Mouse (Mus musculus) hindbrain, embryonic 10.5 days (tissue): ENCODE data around the gene Itpr2. TPM values are rescaled to one million over a fixed set of nuclear protein-coding genes. Genes with fewer than 3 reads are reported as not detected.

ENCODE experiments used
- DNase-seq: peaks from one replicate; pipeline ENCODE4 v3.0.0-alpha.2; 2017; ENCODE audit warnings: low spot score
- H3K27ac ChIP-seq: fragments of 300-500 bp; sonication (generic); 2 replicates; pipeline ENCODE4 v1.5.1; 2016; ENCODE audit warnings: mild to moderate bottlenecking, moderate library complexity
- H3K27me3 ChIP-seq: fragments of 300-500 bp; sonication (generic); 2 replicates; pipeline ENCODE4 v1.6.1; 2016; ENCODE audit warnings: mild to moderate bottlenecking; ENCODE audit not compliant: poor library complexity, insufficient read depth, severe bottlenecking
- H3K36me3 ChIP-seq: fragments of 300-500 bp; sonication (generic); 2 replicates; pipeline ENCODE4 v1.6.1; 2016; ENCODE audit warnings: mild to moderate bottlenecking, moderate library complexity
- H3K4me1 ChIP-seq: fragments of 300-500 bp; sonication (generic); replicated peaks from 2 replicates; pipeline ENCODE4 v1.6.1; 2016; ENCODE audit warnings: mild to moderate bottlenecking
- H3K4me3 ChIP-seq: fragments of 300-500 bp; sonication (generic); 2 replicates; pipeline ENCODE4 v1.5.1; 2016; ENCODE audit warnings: mild to moderate bottlenecking, moderate library complexity
- H3K9me3 ChIP-seq: fragments of 300-500 bp; sonication (generic); 2 replicates; pipeline ENCODE4 v1.6.1; 2016; ENCODE audit warnings: mild to moderate bottlenecking, moderate library complexity
- WGBS: fragments of 180-500 bp; shearing (Covaris S2); methylation state at CpG from one replicate; pipeline ENCODE4 v1.1.7; 2016; 5-methylcytosine and 5-hydroxymethylcytosine counted together
- polyA plus RNA-seq: library from polyadenylated mRNA; unstranded; fragments of >200 nt; fragmentation: Nextera tagmentation; extraction: Ambion mirVana; gene quantifications from 2 replicates; pipeline ENCODE4 v1.2.1, GENCODE M21; 2016

Gene Itpr2
- polyA plus RNA-seq, 1 experiment from 2014 or later: 5.0 TPM

DNA sequence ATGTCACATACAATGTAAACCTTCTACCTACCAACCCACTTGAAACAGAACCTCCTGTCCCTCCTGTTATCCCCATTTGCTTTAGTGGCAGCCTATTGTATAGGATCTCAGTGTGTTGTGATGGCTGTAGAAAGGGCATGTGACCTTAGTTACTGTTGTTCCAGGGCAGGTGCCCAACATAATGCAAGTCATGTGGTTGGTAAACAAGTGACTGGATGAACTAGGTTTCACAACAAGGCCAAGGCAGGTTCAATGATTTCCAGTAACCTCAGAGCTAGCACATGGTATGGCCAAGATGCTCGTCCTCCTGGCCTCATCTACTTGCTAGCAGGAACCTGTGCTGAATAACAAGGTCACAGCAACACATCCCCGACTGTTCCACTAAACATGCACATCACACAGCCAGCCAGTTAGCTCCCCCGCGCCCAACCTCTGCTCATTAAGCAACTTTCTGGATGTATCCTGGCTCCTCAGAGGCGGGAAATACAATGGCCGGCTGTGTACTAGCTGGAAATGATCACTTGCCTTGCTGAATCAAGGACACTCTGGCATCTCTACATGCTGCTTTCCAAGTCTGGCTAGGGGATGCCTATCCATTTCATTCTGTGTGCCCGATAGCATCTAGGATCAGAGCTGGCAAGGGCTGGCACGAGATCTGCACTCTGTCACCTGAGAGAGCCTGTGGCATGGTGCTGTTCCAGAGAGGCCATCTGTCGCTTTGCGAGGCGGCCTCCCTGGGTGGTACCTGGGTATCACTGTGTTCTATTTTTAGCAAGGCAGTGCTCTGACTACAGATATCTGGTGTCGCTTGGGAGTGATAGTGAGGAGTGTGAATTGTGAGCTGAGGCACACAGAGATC is 375.0 kb downstream of the Itpr2 start:
- Histone ChIP-seq H3K36me3 (no peaks in the 10 kb centered on the region), H3K4me1 (no peaks in the 10 kb centered on the region), H3K9me3 (no peaks in the 10 kb centered on the region), H3K4me3 (no peak overlapping the region), H3K27ac (no peak overlapping the region), H3K27me3 (no peaks in the 10 kb centered on the region)
- no peak for DNase-seq
- WGBS: 88% methylated on average over 12 of the region's 12 CpGs

DNA sequence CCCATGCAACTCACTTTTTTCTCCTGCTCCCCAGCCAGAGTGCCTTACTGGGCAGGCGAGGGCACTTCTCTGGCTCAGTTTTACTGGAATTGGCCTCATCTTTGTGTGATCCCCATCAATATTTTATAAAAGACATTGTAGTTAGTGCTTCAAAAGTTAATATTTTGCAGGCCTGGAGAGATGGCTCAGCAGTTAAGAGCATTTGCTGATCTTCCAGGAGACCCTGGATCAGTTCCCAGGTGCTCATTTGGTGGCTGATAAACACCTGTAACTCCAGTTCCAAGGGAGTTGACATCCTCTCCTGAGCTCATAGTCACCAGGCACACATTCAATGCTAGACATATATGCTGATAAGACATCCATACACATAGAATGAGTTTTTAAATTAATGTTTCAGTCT is 376.4 kb downstream of the Itpr2 start:
- no peak overlapping the region for H3K4me3 ChIP-seq
- H3K4me1 ChIP-seq: no peaks in the 10 kb centered on the region
- 96% methylated on average over 1 of the region's 1 CpGs for WGBS
- H3K9me3 ChIP-seq: no peaks in the 10 kb centered on the region
- no peak overlapping the region for H3K27ac ChIP-seq
- H3K36me3 ChIP-seq: no peaks in the 10 kb centered on the region
- no peaks in the 10 kb centered on the region for H3K27me3 ChIP-seq
- DNase-seq: no peak

DNA sequence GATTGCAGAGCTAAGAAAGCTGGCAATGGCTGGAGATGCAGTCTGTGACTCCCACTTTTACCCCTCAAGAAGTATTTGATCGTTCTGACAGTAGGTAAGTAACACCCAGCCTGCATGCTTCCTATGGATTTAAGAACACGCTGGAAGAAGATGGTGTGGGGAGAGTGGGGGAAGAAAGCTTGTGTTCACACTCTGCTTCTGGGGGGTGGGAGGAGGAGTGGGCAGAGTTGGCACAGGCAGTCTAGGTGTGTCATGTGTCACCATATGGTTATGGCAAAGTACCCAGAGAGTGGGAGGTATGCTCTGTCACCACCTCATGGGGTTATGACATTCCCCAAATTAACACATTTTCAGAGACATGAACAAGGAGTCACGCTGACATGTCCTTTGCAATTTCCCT is 377.5 kb downstream of the Itpr2 start:
- no peaks in the 10 kb centered on the region for H3K4me1 ChIP-seq
- no peak overlapping the region for H3K4me3 ChIP-seq
- no peak for DNase-seq
- WGBS: 91% methylated on average over 3 of the region's 3 CpGs
- H3K27me3 ChIP-seq: no peaks in the 10 kb centered on the region
- H3K36me3 ChIP-seq: no peaks in the 10 kb centered on the region
- H3K27ac ChIP-seq: no peak overlapping the region
- no peaks in the 10 kb centered on the region for H3K9me3 ChIP-seq

DNA sequence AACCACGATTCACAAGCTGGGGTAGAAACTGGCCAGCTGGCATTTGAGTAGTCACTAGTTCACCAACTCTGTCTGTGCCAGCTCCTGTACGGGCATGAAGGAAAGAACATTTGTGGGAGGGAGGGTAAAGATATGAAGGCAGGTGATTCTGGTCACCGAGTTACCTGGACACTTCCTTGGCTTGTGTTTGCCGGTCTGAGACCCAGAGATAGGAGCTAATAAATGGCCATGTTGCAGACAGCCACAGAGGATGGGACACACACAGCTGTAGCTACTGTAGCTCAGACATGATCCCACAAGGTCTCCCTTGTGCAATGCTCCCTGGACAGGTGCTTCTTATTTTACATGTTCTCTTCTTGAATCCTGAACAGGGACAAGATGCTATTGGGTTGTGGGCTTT is 378.4 kb downstream of the Itpr2 start:
- Histone ChIP-seq H3K4me3 (no peak overlapping the region), H3K36me3 (no peaks in the 10 kb centered on the region), H3K4me1 (no peaks in the 10 kb centered on the region), H3K27ac (no peak overlapping the region), H3K9me3 (no peaks in the 10 kb centered on the region), H3K27me3 (no peaks in the 10 kb centered on the region)
- DNase-seq: no peak
- 91% methylated on average over 4 of the region's 4 CpGs for WGBS

DNA sequence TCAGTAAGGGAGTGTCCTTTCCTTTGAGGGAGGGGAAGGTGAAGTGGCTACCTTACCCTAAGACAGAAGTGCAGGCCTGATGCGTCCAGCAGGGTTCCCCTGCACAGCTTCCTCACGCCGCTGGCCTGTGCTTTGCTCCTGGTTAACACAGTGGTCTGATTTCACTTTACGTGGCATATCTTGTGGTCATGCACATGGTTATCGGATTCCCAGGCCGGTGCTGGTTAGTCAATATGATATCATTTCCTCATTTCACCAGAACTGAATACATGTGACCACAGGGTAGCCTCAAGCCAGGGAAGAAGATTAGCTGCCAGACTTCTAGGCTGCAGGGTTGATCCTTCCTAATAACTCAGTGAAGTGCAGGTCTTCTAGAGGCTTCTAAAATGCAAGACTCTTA is 381.9 kb downstream of the Itpr2 start:
- Histone ChIP-seq H3K27ac (no peak overlapping the region), H3K36me3 (no peaks in the 10 kb centered on the region), H3K4me3 (no peak overlapping the region), H3K4me1 (peaks cover 4% of the 10 kb centered on the region), H3K9me3 (no peaks in the 10 kb centered on the region), H3K27me3 (no peaks in the 10 kb centered on the region)
- no peak for DNase-seq
- 89% methylated on average over 6 of the region's 6 CpGs for WGBS

DNA sequence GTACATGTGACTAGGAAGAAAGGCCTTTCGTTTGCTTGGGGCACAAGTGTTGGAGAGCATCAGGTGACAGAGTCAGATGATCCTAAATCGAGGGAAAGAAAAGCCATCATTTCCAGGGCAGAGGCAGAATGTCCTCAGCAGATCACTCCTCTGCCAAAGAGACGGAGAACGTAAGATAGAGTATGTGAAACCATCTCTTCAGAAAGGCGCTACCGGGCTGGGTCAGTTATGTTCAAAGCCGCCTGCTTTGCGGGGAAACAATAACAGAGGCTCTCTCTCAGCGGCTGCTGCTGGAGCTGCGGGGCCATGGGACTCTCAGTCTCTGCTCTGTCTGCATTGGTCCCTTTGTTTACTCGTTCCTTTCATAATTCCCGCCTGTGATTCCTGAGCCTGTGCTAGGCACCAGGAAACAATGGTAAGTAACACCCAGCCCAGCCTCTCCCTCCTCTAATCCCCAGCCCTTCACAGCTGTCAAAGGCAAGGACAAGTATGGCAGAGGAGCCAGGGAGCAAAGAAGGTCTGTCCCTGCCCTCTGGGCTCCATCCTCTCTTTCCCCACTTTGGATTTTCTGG is 387.2 kb downstream of the Itpr2 start:
- H3K36me3 ChIP-seq: no peaks in the 10 kb centered on the region
- peak overlapping the region; percentile 89 for H3K27ac ChIP-seq
- H3K27me3 ChIP-seq: no peaks in the 10 kb centered on the region
- 13% methylated on average over 12 of the region's 12 CpGs for WGBS
- DNase-seq: peak; percentile 61
- no peaks in the 10 kb centered on the region for H3K9me3 ChIP-seq
- peaks cover 57% of the 10 kb centered on the region for H3K4me1 ChIP-seq
- peak overlapping the region; percentile 20; the same call in 1 of the 2 replicates for H3K4me3 ChIP-seq

DNA sequence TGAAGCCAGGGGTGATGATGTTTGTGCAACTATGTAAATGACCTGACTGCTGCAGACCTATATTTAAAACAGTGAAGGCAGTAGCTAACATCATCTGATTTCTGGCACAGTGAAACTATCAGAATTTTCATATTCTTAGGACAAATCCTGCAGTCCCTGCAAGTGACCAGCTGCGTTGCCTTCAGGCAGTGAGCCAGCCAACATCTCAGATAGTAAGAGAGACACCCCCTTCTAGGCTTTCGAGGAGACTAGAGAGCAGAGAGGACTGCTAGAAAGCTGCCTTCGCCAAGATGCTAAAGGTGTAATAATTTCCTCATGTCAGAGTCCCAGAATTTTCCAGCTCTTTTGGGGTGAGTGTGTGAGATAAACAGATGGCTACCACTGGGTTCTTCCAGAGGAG is 388.0 kb downstream of the Itpr2 start:
- Histone ChIP-seq H3K36me3 (no peaks in the 10 kb centered on the region), H3K4me3 (no peak overlapping the region), H3K27ac (peak overlapping the region; percentile 89), H3K9me3 (no peaks in the 10 kb centered on the region), H3K4me1 (peaks cover 59% of the 10 kb centered on the region), H3K27me3 (no peaks in the 10 kb centered on the region)
- 85% methylated on average over 3 of the region's 3 CpGs for WGBS
- no peak for DNase-seq

DNA sequence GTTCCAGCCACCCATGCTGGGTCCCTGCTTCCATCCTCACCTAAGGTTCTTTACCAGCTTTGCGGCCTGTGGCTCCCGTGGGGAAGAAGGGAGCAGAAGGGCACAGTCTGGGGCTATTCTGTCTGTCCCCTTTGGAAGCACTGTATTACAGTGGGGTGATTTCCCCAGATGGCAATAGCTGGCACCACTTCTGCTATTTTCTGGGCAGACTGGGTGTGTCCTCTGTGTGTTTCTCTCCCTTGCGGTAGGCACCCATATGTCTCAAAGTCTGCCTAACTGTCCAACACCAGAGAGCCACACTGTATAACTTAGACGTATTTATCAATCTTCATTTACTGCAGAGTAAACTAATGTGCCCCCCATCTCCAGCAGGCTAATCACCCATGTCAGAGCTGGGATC is 388.9 kb downstream of the Itpr2 start:
- H3K4me1 ChIP-seq: peaks cover 59% of the 10 kb centered on the region
- no peaks in the 10 kb centered on the region for H3K27me3 ChIP-seq
- H3K36me3 ChIP-seq: no peaks in the 10 kb centered on the region
- H3K27ac ChIP-seq: peak overlapping the region; percentile 88
- DNase-seq: no peak
- H3K4me3 ChIP-seq: no peak overlapping the region
- no peaks in the 10 kb centered on the region for H3K9me3 ChIP-seq
- 94% methylated on average over 4 of the region's 4 CpGs for WGBS

DNA sequence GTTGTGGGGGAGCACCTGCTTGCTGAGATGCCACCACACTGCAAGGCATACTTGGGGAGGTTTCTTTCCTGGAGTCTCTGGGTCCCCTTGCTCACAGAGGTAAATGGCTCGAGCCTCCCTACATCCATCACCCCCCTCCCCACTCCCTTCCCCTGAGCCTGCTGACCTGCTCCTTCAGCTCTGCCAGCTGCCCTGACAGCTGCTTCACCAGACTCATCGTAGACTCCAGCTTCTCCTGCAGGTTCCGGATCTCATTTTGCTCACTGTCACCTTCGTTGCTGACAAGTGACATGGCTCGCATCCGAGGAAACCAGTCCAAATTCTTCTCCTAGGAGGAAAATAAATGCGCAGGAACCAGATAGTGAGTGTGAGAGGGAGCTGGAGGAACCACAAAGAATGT is 389.8 kb downstream of the Itpr2 start:
- DNase-seq: peak; percentile 30
- H3K4me1 ChIP-seq: peaks cover 59% of the 10 kb centered on the region
- 56% methylated on average over 7 of the region's 7 CpGs for WGBS

DNA sequence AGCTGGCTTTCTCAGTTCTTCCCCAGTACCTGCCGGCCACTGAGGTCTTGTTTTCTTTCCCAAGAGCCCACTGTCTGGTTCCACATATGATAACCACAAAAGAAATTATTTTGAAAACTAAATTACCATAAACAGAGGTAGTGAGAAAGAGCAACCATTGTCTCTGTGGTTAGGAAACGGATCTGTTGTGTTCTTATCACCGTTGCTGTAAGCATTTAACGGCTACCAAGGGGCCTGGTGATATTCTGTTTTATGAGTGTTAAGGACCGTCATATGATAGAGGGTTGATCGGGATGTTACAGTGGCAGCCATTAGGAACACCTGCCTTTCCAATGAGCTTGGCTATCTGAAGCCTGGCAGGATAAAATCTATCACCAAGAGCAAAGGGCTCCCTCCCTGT is 390.2 kb downstream of the Itpr2 start:
- H3K27me3 ChIP-seq: no peaks in the 10 kb centered on the region
- no peaks in the 10 kb centered on the region for H3K9me3 ChIP-seq
- no peaks in the 10 kb centered on the region for H3K36me3 ChIP-seq
- H3K4me3 ChIP-seq: no peak overlapping the region
- peak overlapping the region; percentile 88 for H3K27ac ChIP-seq
- H3K4me1 ChIP-seq: peaks cover 59% of the 10 kb centered on the region
- WGBS: 57% methylated on average over 6 of the region's 6 CpGs
- DNase-seq: no peak

More for the DNA sequence above, 389.8 kb downstream of the Itpr2 start:
- Histone ChIP-seq H3K9me3 (no peaks in the 10 kb centered on the region), H3K36me3 (no peaks in the 10 kb centered on the region), H3K4me3 (no peak overlapping the region), H3K27me3 (no peaks in the 10 kb centered on the region), H3K27ac (peak overlapping the region; percentile 88)

DNA sequence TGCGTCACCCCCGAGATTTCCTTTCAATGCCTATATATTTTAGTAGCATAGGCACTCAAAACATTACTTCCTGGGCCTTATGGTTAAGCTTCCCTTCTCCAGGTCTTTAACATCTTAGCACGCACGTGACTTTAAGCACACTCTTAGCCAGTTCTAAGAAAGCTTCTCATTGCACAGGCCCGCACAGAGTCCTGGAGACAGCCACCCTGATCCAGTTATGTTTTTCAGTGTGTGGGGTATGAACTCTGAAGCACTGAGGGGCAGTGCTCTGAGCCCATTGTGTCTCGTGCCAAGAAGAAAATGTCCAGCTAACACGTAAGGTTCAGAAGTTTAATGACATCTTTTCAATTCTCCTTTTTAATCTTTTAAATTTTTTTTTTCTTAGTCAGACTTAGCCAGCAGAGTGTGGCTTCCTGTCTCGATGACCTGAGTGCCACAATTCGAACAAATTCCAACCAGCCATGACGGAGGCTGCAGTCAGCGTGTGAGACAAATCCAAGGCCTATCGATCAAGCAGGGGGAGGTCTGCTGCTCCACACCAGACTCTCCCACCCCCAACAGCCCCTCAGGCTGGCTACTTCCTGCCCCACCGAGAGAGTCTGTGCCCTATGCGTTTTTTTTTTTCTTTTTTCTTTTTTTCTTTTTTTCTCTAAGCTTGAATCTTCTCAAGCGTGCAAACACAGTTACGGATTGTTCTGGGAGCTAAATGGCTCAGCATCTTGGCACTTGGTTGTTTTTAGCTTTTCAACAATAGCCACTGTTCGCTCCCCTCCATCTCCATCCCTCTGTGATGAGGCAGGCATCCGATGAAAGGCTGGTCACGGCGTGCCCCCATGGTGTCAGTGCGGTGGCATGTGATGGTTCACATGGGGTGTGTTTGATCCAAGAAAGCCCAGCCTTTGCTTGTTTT is 390.9 kb downstream of the Itpr2 start:
- 28% methylated on average over 21 of the region's 21 CpGs for WGBS
- peak; percentile 66 for DNase-seq
- H3K4me3 ChIP-seq: 0 out of 2 replicates have a peak overlapping the region, but pooled peaks have one; percentile 20
- no peaks in the 10 kb centered on the region for H3K9me3 ChIP-seq
- peaks cover 59% of the 10 kb centered on the region for H3K4me1 ChIP-seq
- H3K27me3 ChIP-seq: no peaks in the 10 kb centered on the region
- H3K27ac ChIP-seq: peak overlapping the region; percentile 88
- no peaks in the 10 kb centered on the region for H3K36me3 ChIP-seq

DNA sequence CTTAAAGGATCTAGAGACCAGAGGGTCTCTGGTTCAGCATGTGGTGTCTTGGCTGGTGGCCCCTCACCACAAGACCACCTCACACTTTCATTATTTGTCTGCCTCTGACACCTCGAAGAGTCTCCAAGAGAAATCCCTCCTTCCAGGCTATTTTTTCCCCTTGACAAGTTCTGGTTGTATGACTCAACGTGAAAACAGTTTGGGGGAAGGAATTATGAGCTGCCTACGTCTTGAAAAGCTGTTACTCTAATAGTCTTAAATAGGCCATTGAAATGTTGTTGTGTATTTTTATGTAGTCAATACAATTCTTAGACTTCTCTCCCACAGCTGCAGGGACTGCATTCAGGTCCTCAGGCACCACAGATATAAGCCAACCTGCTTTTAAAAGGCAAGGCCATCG is 391.6 kb downstream of the Itpr2 start:
- WGBS: 69% methylated on average over 4 of the region's 4 CpGs
- no peaks in the 10 kb centered on the region for H3K27me3 ChIP-seq
- H3K36me3 ChIP-seq: no peaks in the 10 kb centered on the region
- H3K4me3 ChIP-seq: no peak overlapping the region
- no peaks in the 10 kb centered on the region for H3K9me3 ChIP-seq
- peak overlapping the region; percentile 88 for H3K27ac ChIP-seq
- peaks cover 57% of the 10 kb centered on the region for H3K4me1 ChIP-seq
- no peak for DNase-seq
